Mouse (Mus musculus) large intestine, adult 2 months (tissue): Measurements from ENCODE around the gene Stox2. TPM values are rescaled to one million over a fixed set of nuclear protein-coding genes. Genes with fewer than 3 reads are reported as not detected.

Experiments
- DNase-seq: peaks from one replicate; pipeline ENCODE4 v3.0.0-alpha.2; 2012; ENCODE audit warnings: low read depth, low spot score
- WGBS: fragments of 180-500 bp; shearing (Covaris S2); methylation state at CpG from one replicate; pipeline ENCODE4 v1.1.7; 2018; 5-methylcytosine and 5-hydroxymethylcytosine counted together
- polyA plus RNA-seq: library from polyadenylated mRNA; depleted of rRNA; stranded (reverse); fragments of >200 nt; gene quantifications from 2 replicates; pipeline ENCODE4 v1.2.3, GENCODE M21; 2012

The Stox2 gene
- polyA plus RNA-seq, 1 experiment, result 1.3 TPM

GRCm38 (mm10) chr8:47411994-47412695 is 34.0 kb downstream of the Stox2 start:
- 4% methylated on average over 43 of the region's 43 CpGs for WGBS

GRCm38 (mm10) chr8:47411321-47411720 is 34.8 kb downstream of the Stox2 start:
- DNase-seq, result no peak
- 17% methylated on average over 12 of the region's 12 CpGs for WGBS

More at GRCm38 (mm10) chr8:47411994-47412695, 34.0 kb downstream of the Stox2 start:
- peak; percentile 13 for DNase-seq

GRCm38 (mm10) chr8:47409061-47409460 is 37.1 kb downstream of the Stox2 start:
- WGBS, result 48% methylated on average over 8 of the region's 8 CpGs

GRCm38 (mm10) chr8:47404852-47405251 is 41.3 kb downstream of the Stox2 start:
- 83% methylated on average over 1 of the region's 2 CpGs for WGBS
- no peak for DNase-seq

More at GRCm38 (mm10) chr8:47409061-47409460, 37.1 kb downstream of the Stox2 start:
- DNase-seq, result no peak

- no peak for DNase-seq
- WGBS, result 51% methylated on average over 7 of the region's 7 CpGs
Observed at GRCm38 (mm10) chr8:47392927-47393326, 53.2 kb downstream of the Stox2 start.

GRCm38 (mm10) chr8:47392290-47392689 is 53.9 kb downstream of the Stox2 start:
- WGBS, result 57% methylated on average over 18 of the region's 18 CpGs
- no peak for DNase-seq

GRCm38 (mm10) chr8:47391844-47392243 is 54.3 kb downstream of the Stox2 start:
- DNase-seq, result no peak
- WGBS, result 89% methylated on average over 10 of the region's 10 CpGs

GRCm38 (mm10) chr8:47389430-47389829 is 56.7 kb downstream of the Stox2 start:
- 48% methylated on average over 3 of the region's 3 CpGs for WGBS
- no peak for DNase-seq

GRCm38 (mm10) chr8:47388171-47388570 is 58.0 kb downstream of the Stox2 start:
- 84% methylated on average over 12 of the region's 12 CpGs for WGBS
- DNase-seq, result no peak

- no peak for DNase-seq
- WGBS, result 67% methylated on average over 1 of the region's 1 CpGs
Observed at GRCm38 (mm10) chr8:47385810-47386209, 60.4 kb downstream of the Stox2 start.

- WGBS, result 94% methylated on average over 5 of the region's 5 CpGs
- DNase-seq, result no peak
Observed at GRCm38 (mm10) chr8:47384151-47384550, 62.0 kb downstream of the Stox2 start.

GRCm38 (mm10) chr8:47383632-47384031 is 62.5 kb downstream of the Stox2 start:
- 85% methylated on average over 9 of the region's 9 CpGs for WGBS
- no peak for DNase-seq

- DNase-seq, result no peak
- WGBS, result 57% methylated on average over 3 of the region's 3 CpGs
Observed at GRCm38 (mm10) chr8:47381216-47381615, 64.9 kb downstream of the Stox2 start.

GRCm38 (mm10) chr8:47380725-47381124 is 65.4 kb downstream of the Stox2 start:
- no peak for DNase-seq
- 80% methylated on average over 6 of the region's 6 CpGs for WGBS

- 23% methylated on average over 3 of the region's 3 CpGs for WGBS
- no peak for DNase-seq
Observed at GRCm38 (mm10) chr8:47380075-47380474, 66.1 kb downstream of the Stox2 start.

- 96% methylated on average over 7 of the region's 7 CpGs for WGBS
- DNase-seq, result no peak
Observed at GRCm38 (mm10) chr8:47376651-47377050, 69.5 kb downstream of the Stox2 start.

- no peak for DNase-seq
- WGBS, result 83% methylated on average over 7 of the region's 7 CpGs
Observed at GRCm38 (mm10) chr8:47373757-47374156, 72.4 kb downstream of the Stox2 start.

GRCm38 (mm10) chr8:47371539-47371938 is 74.6 kb downstream of the Stox2 start:
- 17% methylated on average over 3 of the region's 3 CpGs for WGBS
- DNase-seq, result no peak

GRCm38 (mm10) chr8:47371081-47371480 is 75.1 kb downstream of the Stox2 start:
- 69% methylated on average over 3 of the region's 3 CpGs for WGBS

GRCm38 (mm10) chr8:47370421-47371080 is 75.6 kb downstream of the Stox2 start:
- WGBS, result 19% methylated on average over 15 of the region's 15 CpGs
- DNase-seq, result no peak

More at GRCm38 (mm10) chr8:47371081-47371480, 75.1 kb downstream of the Stox2 start:
- DNase-seq, result no peak

GRCm38 (mm10) chr8:47369949-47370348 is 76.2 kb downstream of the Stox2 start:
- WGBS, result 75% methylated on average over 15 of the region's 15 CpGs
- DNase-seq, result no peak
